Mouse (Mus musculus): Measurements from ENCODE around the gene Trappc1.

Trappc1 gene

GRCm38 (mm10) chr11:69331929-69332405 lies 8.2 kb downstream of the Trappc1 start:
- peak; percentile 85 for DNase-seq

DNA sequence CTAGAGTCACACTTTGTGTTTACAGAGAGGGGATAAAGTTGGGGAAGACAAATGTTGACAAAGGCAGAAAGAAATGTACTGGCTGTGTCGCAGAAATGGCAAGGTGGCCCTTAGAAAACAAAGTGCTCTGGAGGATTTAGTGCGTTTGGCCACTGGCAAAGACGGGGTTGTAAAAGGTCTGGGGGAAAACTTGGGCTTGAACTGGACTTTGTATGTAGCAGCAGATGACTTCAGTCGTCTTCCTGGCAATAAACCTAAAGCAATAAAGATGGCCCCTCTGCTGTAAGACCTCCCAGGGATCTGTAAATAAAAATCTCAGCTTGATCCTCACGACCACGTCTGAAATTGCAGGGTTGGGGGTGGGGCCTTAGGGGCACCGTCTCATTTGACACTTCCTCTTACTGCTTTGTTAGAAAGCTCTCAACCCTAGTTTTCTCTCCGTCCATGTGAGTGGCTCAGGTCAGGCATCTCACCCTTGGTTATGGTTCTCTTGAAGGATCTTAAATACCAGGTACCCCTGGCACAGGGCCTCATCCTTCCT lies 9.0 kb downstream of the Trappc1 start:
- no peak for DNase-seq

- no peak for DNase-seq
Measured at GRCm38 (mm10) chr11:69333922-69334321, 10.1 kb downstream of the Trappc1 start.

DNA sequence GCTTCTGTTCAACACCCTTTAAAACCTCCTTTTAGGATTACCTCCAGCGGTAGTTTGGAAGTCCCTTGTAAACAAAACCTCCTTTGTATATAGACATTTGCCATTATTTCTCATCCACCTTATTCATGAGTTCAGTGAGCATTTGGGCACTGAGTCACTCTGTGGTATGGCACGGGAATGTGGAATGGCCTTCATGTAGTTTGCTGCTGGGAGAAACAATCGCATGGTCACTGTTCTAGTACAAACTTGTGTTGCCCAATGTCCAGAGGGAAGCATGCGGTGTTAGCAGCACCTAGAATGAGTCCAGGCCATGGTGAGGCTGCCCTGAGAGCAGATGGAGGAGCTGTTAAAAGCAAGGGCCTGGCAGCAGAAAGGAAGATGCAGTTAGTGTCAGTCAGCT lies 11.0 kb downstream of the Trappc1 start:
- DNase-seq, result no peak

DNA sequence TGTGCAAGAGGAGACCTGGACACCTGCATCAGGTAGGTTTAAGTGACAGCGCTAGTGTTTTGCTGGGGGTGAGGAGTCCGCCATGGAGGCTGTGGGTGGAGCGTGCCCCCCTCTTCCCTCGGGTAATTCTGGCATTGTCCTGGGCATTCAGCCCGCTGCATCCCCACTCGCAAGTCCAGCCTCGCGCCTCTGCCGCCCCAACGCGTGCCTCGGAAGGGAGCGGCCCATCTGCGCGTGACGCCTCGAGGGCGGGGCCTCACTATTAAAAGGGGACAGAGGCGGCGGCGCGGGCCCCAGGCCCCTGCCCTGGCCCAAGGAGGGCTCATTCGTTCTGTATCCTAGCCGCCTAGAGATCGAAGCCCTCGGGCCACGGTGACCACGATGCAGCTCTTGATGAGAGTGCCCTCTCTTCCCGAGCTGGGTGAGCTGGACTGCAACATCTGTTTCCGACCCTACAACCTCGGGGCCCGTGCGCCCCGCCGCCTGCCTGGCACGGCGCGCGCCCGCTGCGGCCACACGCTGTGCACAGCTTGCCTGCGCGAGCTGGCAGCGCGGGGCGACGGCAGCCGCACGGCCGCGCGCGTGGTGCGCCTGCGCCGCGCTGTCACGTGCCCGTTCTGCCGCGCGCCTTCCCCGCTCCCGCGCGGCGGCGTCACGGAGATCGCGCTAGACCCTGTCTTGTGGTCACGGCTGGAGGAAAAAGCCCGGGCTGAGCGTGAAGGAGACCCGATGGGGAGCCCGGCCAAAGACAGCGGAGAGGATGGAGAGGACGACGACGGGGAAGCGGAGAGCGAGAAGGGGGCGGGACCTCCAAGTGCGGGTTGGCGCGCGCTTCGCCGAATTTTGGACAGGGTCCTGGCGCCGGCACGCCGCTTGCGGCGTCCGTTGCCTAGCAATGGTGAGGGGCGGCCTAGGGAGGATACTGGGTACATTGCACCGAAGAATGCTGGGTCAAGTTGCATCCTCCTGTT lies 16.7 kb downstream of the Trappc1 start, which contains the start of gene Rnf227:
Rnf227 (plus strand) TSS at position 301 of the 971 bp plus-strand sequence.
- peak; percentile 82 for DNase-seq

DNA sequence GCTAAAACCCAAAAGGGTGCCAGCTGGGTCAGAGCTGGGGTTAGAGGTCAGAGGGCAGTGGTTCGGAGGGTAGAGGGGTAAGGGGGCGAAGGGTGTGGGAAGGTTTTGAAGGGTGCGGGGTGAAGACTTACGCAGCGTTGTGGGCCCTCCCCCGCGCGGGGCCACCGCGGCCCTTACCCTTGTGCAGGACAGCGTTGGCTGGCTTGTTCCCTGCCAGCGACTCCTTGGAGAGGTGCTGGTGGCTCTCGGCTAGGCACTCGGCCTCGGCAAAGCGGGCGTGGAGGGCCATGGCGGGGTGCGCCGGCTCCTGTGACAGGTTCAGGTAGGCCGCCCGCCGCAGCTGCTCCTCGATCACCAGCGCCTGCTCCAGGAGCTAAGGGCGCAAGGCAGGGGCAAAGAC lies 22.7 kb downstream of the Trappc1 start:
- DNase-seq, result no peak

- no peak for DNase-seq
Measured at GRCm38 (mm10) chr11:69356544-69356943, 32.8 kb downstream of the Trappc1 start.

DNA sequence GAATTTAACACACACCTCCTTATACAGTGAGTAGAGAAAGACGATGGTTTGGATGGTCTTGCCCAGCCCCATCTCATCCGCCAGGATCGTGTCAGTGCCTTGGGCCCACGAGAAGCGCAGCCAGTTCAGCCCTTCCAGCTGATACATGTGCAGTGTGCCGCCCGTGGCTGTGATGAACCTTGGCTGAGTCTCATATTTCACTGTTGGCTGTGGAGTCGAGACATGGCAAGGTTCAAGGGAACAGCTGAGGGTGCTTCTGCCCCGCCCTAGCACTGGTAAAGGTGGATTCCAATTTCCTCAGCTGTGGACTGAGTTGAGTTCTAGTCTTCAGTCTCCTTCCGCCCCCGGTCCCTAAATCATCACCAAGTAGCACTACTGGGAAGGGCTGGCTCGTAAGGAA lies 33.9 kb downstream of the Trappc1 start:
- DNase-seq, result no peak

DNA sequence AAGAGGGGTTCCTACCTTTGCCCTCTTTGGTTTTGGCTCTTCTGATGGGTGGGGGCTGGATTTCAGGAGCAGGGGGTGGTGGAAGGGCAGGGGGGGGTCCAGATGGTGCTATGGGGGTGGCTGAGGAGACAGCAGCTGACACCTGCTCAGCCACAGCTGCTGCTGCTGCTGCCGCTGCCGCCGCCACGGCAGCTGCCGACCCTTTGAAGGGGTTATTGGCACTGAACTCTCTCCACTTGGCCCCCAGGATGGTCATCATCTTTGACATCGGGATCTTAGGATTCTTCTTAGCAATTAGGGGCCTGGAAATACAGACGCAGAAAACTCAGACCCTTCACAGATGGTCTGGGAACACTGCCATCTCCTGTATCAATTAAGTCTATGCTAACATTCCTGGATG lies 38.2 kb downstream of the Trappc1 start:
- DNase-seq, result no peak

DNA sequence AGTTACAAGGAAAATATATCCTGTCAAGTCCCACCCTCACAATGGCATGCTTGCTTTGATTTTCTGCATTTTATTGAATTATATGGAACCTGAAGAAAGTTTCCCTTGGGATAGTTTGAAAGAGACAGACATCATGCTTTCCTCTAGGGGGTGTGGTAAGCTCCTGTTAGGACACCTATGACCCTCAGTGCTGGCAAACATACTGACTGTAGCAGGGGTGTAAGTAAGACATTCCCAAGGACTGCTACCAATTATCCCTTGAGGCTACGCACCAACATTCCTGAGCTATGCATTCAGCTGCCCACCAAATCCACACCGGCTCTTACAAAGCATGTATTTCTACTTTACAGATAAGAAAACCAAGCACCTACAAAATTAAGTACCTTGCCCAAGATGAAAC lies 38.7 kb downstream of the Trappc1 start:
- no peak for DNase-seq

- DNase-seq, result no peak
Measured at GRCm38 (mm10) chr11:69364376-69364775, 40.6 kb downstream of the Trappc1 start.

DNA sequence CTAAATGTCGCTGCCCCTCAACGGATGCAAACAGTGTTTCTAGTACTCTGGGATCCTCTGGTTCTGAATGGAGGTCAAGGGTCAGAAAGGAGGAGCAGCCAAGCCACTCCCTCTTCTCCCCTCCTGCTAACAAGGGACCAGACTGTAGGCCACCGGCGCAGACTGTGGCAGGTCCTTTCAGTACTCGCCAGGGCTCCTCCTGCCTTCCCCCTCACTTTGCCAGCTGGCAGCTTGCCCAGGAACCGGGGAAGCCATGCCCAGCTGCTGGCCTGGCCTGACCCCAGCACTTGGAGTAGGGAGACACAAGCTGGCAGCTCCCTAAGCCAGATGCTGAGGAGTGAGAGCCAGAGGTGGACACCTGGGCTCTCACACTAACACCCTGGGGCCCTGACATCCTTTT lies 41.1 kb downstream of the Trappc1 start:
- DNase-seq, result peak; percentile 93

GRCm38 (mm10) chr11:69365722-69366121 lies 41.9 kb downstream of the Trappc1 start:
- no peak for DNase-seq

DNA sequence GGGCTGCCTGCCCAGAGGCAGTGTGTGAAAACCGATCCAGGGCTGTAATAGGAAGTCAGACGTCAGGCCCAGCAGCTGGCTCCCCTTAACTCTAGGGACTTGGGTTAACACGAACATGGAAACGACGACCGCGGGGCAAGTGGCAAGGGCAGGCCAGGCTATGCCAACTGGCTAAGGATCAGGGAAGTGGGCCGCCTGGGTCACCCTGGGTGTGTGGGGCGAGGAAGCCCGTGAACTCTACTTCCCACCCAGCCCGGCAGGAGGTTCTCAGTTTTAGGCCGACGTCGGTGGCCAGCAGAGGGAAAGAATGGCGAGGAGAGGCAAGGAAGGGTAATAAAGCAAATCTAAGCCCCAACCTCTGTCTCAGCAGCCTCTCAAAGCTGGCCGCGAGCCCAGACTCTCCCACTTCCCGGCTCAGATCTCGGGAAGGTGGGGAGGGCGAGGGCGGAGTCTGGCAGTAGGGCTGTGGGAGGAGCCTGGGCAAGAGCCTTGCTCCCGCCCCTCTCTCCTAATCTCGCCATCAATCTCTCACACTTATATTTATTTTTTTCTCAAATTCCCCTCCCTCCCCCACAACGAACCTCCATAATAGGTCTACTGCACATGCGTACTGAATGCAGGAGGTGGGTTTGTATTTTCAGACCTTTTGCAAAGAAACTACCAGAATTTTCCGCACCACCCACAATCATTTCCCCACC lies 42.5 kb downstream of the Trappc1 start:
- DNase-seq, result peak; percentile 97

GRCm38 (mm10) chr11:69366855-69367615 lies 43.3 kb downstream of the Trappc1 start:
- DNase-seq, result peak; percentile 14

DNA sequence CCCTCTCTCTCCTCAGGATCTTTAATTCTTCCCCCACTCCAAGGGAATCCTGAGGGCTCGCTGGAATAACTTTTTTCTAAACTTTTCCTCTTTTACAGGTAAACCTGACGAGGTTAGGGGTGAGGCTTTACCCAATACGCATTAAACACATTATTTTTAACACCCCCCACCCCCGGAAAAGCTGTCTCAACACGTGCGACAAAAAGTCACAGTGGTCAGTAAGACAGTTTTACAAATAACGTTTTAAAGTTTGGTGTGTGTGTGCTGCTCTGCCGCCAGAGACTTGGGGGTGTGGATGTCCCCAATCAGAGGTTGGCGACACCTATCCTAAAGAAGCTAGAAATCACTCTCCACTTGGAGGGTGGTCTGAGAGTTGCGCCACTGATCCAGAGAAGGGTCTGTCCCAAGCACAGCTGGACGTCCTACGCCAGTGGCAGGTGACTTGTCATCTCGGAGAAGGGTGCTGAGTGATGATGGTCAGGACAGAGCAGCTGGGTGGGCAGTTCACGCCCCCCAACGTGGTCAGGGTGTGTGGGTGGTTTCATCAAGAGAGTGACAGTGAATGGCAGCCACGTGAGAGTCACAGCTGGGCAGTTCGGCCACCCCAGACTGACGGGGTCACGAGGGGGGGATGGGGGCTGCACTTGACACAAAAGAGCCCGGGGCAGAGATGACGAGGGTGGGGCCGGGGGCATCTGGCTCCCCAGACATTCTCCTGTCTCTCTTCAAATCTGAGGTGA lies 44.0 kb downstream of the Trappc1 start:
- DNase-seq, result no peak

- DNase-seq, result peak; percentile 48
Measured at GRCm38 (mm10) chr11:69368356-69369214, 44.8 kb downstream of the Trappc1 start.

DNA sequence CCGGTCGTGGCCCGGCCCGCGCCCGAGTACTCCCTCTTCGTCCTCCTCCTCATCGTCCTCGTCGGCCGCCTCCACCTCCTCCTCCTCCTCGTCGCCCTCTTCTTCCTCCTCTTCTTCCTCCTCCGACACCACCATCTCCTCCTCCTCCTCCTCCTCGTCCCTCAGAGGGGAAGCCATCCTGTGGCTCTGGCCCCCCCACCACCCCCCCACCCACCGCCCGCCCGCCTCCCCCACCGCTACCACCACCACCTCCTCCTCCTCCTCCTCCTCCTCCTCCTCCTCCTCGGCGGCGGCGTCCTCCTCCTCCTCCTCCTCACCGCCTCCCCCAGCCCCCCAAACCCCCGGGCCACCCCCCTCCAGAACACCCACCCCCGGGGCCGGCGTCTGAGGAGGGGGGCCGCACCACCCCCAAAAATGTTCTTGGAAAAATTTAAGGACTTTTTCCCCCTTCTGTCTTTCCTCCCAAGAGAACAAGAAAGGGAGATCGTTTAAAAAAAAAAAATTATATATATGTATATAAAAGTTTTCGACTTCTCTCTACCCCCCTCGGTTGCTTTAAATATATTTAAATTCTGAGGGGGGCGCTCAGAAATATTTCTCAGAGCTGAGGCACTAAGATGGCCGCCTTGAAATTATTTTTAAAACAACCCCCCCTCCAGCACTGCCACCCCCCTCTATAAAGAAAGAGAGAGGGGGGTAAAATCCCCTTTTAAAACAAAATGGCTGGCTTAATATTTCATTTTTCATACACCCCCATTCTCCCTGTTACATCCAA lies 45.6 kb downstream of the Trappc1 start, which contains the start of gene Chd3:
Chd3 (minus strand) TSS at position 192 of the 775 bp plus-strand sequence.
- peak; percentile 46 for DNase-seq

DNA sequence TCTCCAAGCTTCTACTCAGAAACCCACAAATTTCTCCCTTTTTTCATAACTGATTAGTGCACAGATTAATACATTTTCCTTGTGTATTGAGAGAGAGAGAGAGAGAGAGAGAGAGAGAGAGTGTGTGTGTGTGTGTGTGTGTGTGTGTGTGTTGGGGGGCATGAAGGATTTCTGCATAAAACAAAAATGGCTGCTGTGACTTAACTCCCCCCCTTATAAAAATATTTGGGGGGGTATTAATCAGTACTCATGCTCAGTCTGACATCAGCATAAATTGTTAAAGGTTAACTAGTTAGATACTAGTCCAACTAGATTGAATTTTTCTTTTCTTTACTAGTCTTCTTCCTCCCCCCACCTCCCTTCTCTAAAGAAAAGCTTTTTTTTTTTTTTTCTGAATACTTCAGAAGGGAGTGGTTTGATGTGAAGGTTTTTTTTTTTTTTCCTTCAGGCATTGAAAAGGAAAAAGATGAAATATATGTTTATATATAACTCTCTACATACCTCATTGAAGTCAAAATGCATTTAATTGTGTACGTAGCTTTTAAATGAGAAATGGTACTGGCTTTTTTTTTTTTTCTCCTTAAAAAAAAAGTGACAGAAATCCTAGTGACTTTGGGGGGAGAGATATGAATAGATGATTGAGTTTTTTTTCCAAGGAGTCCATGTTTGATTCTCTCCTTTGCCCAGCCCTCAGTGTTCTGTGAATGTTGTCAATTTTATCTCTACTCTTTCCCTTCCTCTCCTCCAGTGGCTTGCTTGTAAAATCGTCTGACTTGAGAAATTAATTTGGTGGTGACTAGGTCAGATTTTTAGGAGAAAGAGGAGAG lies 46.4 kb downstream of the Trappc1 start:
- DNase-seq, result no peak
